Mouse (Mus musculus): ENCODE measurements at regions not wholly inside any gene's neighbourhood (a gene's known extent, or its start where the extent isn't known, plus 50 kb on each side); places are given as distances from the start of the nearest gene placed in this dataset.

DNA sequence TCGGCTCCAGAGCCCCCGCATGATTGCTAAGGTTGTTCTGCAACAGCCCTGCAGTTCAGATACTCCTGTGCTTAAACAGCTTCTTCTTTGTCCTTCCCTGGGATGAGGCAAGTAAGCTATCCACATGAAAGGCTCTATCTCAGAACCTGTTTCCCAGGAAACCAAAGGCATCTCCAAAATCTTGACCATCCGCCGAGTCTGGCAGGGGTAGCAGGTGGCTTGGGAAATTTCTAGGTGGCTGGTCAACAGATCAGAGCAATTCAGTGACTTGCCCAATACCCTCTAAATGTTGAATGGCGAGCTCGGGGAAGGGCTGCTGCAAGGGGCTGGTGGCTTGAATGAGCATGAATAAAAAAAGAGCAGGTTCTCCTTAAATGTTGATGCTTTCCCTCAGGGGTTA is 229.7 kb upstream of the Mphosph6 start:
- TF ChIP-seq TCF12 (IDR thresholded peaks at IDR 0.05; ENCODE audit: insufficient read depth, poor library complexity, severe bottlenecking) (no peak), MYOD1 (IDR thresholded peaks at IDR 0.05; ENCODE audit: control insufficient read depth in 1 of 3, insufficient read length in 2 of 3, low read depth in 2 of 3) (no peak), POLR2A (IDR thresholded peaks at IDR 0.05; ENCODE audit: insufficient read length, low read depth) (no peak), USF1 (IDR thresholded peaks at IDR 0.05; ENCODE audit: low read depth) (no peak), E2F4 (IDR thresholded peaks at IDR 0.05; ENCODE audit: insufficient read depth) (no peak), REST (IDR thresholded peaks at IDR 0.05; ENCODE audit: insufficient read depth, insufficient read length) (no peak)

Measured in myocyte (in vitro differentiated cells).